Mouse (Mus musculus) kidney, postnatal 10 days (tissue): ENCODE data around the gene Atg4a-ps.

Experiments
- DNase-seq: peaks from one replicate; pipeline ENCODE4 v3.0.0; 2021; ENCODE audit warnings: mixed read lengths

Atg4a-ps gene

GRCm38 (mm10) chr3:103626481-103626880 is 19.4 kb downstream of the Atg4a-ps start:
- DNase-seq = no peak

- no peak for DNase-seq
Observed at GRCm38 (mm10) chr3:103625169-103625568, 20.7 kb downstream of the Atg4a-ps start.

- peak; percentile 8 for DNase-seq
Observed at GRCm38 (mm10) chr3:103624591-103625051, 21.2 kb downstream of the Atg4a-ps start.

GRCm38 (mm10) chr3:103623893-103624470 is 21.9 kb downstream of the Atg4a-ps start:
- no peak for DNase-seq

- no peak for DNase-seq
Observed at GRCm38 (mm10) chr3:103620101-103620500, 25.8 kb downstream of the Atg4a-ps start.

GRCm38 (mm10) chr3:103616981-103617380 is 28.9 kb downstream of the Atg4a-ps start:
- no peak for DNase-seq

GRCm38 (mm10) chr3:103615621-103616020 is 30.2 kb downstream of the Atg4a-ps start:
- DNase-seq = no peak

GRCm38 (mm10) chr3:103612636-103613355 is 33.1 kb downstream of the Atg4a-ps start:
- DNase-seq = no peak

GRCm38 (mm10) chr3:103610231-103610630 is 35.6 kb downstream of the Atg4a-ps start:
- DNase-seq = no peak

- DNase-seq = no peak
Observed at GRCm38 (mm10) chr3:103606660-103607595, 38.9 kb downstream of the Atg4a-ps start.

GRCm38 (mm10) chr3:103606045-103606597 is 39.7 kb downstream of the Atg4a-ps start:
- DNase-seq = no peak

- DNase-seq = peak; percentile 25
Observed at GRCm38 (mm10) chr3:103601561-103601960, 44.3 kb downstream of the Atg4a-ps start.

- no peak for DNase-seq
Observed at GRCm38 (mm10) chr3:103601011-103601410, 44.9 kb downstream of the Atg4a-ps start.

GRCm38 (mm10) chr3:103597586-103597985 is 48.3 kb downstream of the Atg4a-ps start:
- no peak for DNase-seq

GRCm38 (mm10) chr3:103595271-103595810 is 50.5 kb downstream of the Atg4a-ps start:
- no peak for DNase-seq
